24 mouse cellular contexts compared by ENCODE assay signal in genomic region chr14:27444851-27445281, GRCm38 (mm10). TPM values are rescaled to one million over a fixed set of nuclear protein-coding genes. Genes with fewer than 3 reads are reported as not detected.
DNase-seq lines count a peak whose midpoint lies in the region; TF ChIP-seq lines count a peak whose summit lies in the region.
"Had no signal": no experiment of that assay in that cellular context is flagged by ENCODE, and none has a peak within 500 bp of the region (broad histone marks: within the 10 kb centered on the region; RNA-seq: fewer than 3 reads in every experiment).

No protein-coding gene starts in this region.

- no peak overlapping the region for H3K4me3 ChIP-seq in cortical plate, adult 2 months (ENCODE audit: insufficient read depth, low read length)
- H3K4me3 ChIP-seq: embryonic facial prominence, embryonic 13.5 days; forebrain, embryonic 10.5 days; gastrocnemius, adult 2 months; hindbrain, embryonic 13.5 days; limb, embryonic 12.5 days; liver, embryonic 15.5 days had no signal

- peak overlapping the region; percentile 97 for H3K27ac ChIP-seq in cortical plate, adult 2 months (ENCODE audit: insufficient read depth, low read length)
- H3K27ac ChIP-seq: embryonic facial prominence, embryonic 13.5 days; forebrain, embryonic 10.5 days; gastrocnemius, adult 2 months; hindbrain, embryonic 13.5 days; limb, embryonic 12.5 days; liver, embryonic 15.5 days had no signal

- H3K4me1 ChIP-seq in cortical plate, adult 2 months (ENCODE audit: control insufficient read depth, insufficient read depth, low read length), result peaks cover 3% of the 10 kb centered on the region
- H3K4me1 ChIP-seq: embryonic facial prominence, embryonic 13.5 days; forebrain, embryonic 10.5 days; hindbrain, embryonic 13.5 days; limb, embryonic 12.5 days; liver, embryonic 15.5 days had no signal

- no peak for TF ChIP-seq CTCF in cortical plate, adult 2 months (IDR thresholded peaks at IDR 0.05; ENCODE audit: extremely low read depth, insufficient read depth, low read length)

- intact Hi-C loops in heart, postnatal 14 days (cut with DNase I), result no loop called here

- TF ChIP-seq POLR2A in cortical plate, adult 2 months (IDR thresholded peaks at IDR 0.05; ENCODE audit: extremely low read depth, insufficient read depth, low read length), result no peak

- DNase-seq in cerebellum, adult 9-10 months, result peak; percentile 55
- DNase-seq in cerebellum, postnatal 10 days, result no peak
- DNase-seq in layer of hippocampus, adult 9-11 months, result peak; percentile 56
- no peak for DNase-seq in layer of hippocampus, postnatal 10 days (ENCODE audit: low spot score in 2 of 2)
- DNase-seq in brain, embryonic 18.5 days (ENCODE audit: low read depth, low spot score), result peak; percentile 39
- no peak for DNase-seq in heart, postnatal 14 days
- DNase-seq: adrenal gland, postnatal 25 days; B cell, adult 2 months; gastrocnemius, adult 2 months; gastrocnemius, postnatal 36 days; heart, adult 18-20 months; heart, postnatal 4 days; kidney, postnatal 14 days; lung, embryonic 14.5 days; lung, postnatal 14 days; midbrain, embryonic 14.5 days; right cerebral cortex, postnatal 14 days; thymus, postnatal 4 days had no signal

RNA-seq across cellular contexts. Expression of gene Fam208a, which starts 16.2 kb away (rescaled TPM):
- total RNA-seq in layer of hippocampus, postnatal 10 days (2021), result 10 to 100 TPM; 26.6 to 29.3 TPM
- polyA plus RNA-seq in cortical plate, adult 2 months (2012; rRNA removed), result 27.3 and 27.7 TPM in 2 replicates
- 10 to 100 TPM; 14.2 to 14.5 TPM for total RNA-seq in heart, postnatal 14 days (2021)

Comparison
In these comparisons a context has a peak if more than half of its experiments do, and no peak if none do; other contexts are left out.
1. DNase-seq: peak in cerebellum, adult 9-10 months (single experiment), layer of hippocampus, adult 9-11 months (single experiment) and brain, embryonic 18.5 days (single experiment); none in cerebellum, postnatal 10 days (0 of 2), layer of hippocampus, postnatal 10 days (0 of 2) and heart, postnatal 14 days (0 of 2).